Mouse (Mus musculus) hindbrain, embryonic 16.5 days (tissue): ENCODE data around the gene Nrde2. TPM values are rescaled to one million over a fixed set of nuclear protein-coding genes. Genes with fewer than 3 reads are reported as not detected.

Source experiments
- ATAC-seq: fragments of 200-750 bp; cut with Nextera tagmentation; 2 replicates; pipeline ENCODE4 v1.8.0; 2017; ENCODE audit warnings: moderate TSS enrichment, moderate library complexity
- H3K27ac ChIP-seq: fragments of 300-500 bp; sonication (generic); 2 replicates; pipeline ENCODE4 v1.5.1; 2014; ENCODE audit warnings: low read depth, mild to moderate bottlenecking, control low read depth, low read length, moderate library complexity
- H3K27me3 ChIP-seq: fragments of 300-500 bp; sonication (generic); replicated peaks from 2 replicates; pipeline ENCODE4 v1.6.1; 2014; ENCODE audit warnings: low read length; ENCODE audit not compliant: control insufficient read depth, insufficient read depth
- H3K36me3 ChIP-seq: fragments of 300-500 bp; sonication (generic); 2 replicates; pipeline ENCODE4 v1.6.1; 2014; ENCODE audit warnings: mild to moderate bottlenecking, low read length, moderate library complexity, mixed read lengths; ENCODE audit not compliant: control insufficient read depth, insufficient read depth
- H3K4me1 ChIP-seq: fragments of 300-500 bp; sonication (generic); 2 replicates; pipeline ENCODE4 v1.6.1; 2014; ENCODE audit warnings: low read depth, low read length; ENCODE audit not compliant: control insufficient read depth, insufficient read depth
- H3K4me2 ChIP-seq: fragments of 300-500 bp; sonication (generic); 2 replicates; pipeline ENCODE4 v1.6.1; 2014; ENCODE audit warnings: mild to moderate bottlenecking, low read length, control low read depth, moderate library complexity
- H3K4me3 ChIP-seq: fragments of 300-500 bp; sonication (generic); 2 replicates; pipeline ENCODE4 v1.5.1; 2014; ENCODE audit warnings: mild to moderate bottlenecking, low read length, control low read depth, moderate library complexity
- H3K9ac ChIP-seq: fragments of 300-500 bp; sonication (generic); 2 replicates; pipeline ENCODE4 v1.6.1; 2014; ENCODE audit warnings: low read depth, mild to moderate bottlenecking, control low read depth, low read length, moderate library complexity
- H3K9me3 ChIP-seq: fragments of 300-500 bp; sonication (generic); 2 replicates; pipeline ENCODE4 v1.6.1; 2014; ENCODE audit warnings: mild to moderate bottlenecking, low read length, moderate library complexity; ENCODE audit not compliant: control insufficient read depth
- WGBS: fragments of 180-500 bp; shearing (Covaris S2); extraction: QIAGEN DNeasy Blood & Tissue Kit; methylation state at CpG from one replicate; pipeline ENCODE4 v1.1.7; 2014; 5-methylcytosine and 5-hydroxymethylcytosine counted together
- polyA plus RNA-seq: library from polyadenylated mRNA; unstranded; fragments of >200 nt; fragmentation: Nextera tagmentation; extraction: Ambion mirVana; gene quantifications from 2 replicates; pipeline ENCODE4 v1.2.1, GENCODE M21; 2015

The Nrde2 gene
- polyA plus RNA-seq, 1 experiment from 2014 or later: 11.9 TPM

GRCm38 (mm10) chr12:100166939-100167338 lies 7.5 kb upstream of the Nrde2 start:
- ATAC-seq: no peak
- 64% methylated on average over 8 of the region's 8 CpGs for WGBS
- H3K27ac ChIP-seq: 0 out of 2 replicates have a peak overlapping the region, but pooled peaks have one; percentile 7

GRCm38 (mm10) chr12:100166177-100166576 lies 6.7 kb upstream of the Nrde2 start:
- 7% methylated on average over 3 of the region's 3 CpGs for WGBS
- Histone ChIP-seq H3K27me3 (no peaks in the 10 kb centered on the region; the same call in 1 of the 2 replicates), H3K9me3 (no peaks in the 10 kb centered on the region), H3K27ac (no peak overlapping the region; the same call in 1 of the 2 replicates), H3K36me3 (no peaks in the 10 kb centered on the region), H3K4me2 (no peak overlapping the region), H3K9ac (no peak overlapping the region), H3K4me1 (peaks cover 8% of the 10 kb centered on the region), H3K4me3 (no peak overlapping the region)
- peak; percentile 84 for ATAC-seq

More at GRCm38 (mm10) chr12:100166939-100167338, 7.5 kb upstream of the Nrde2 start:
- Histone ChIP-seq H3K4me3 (no peak overlapping the region), H3K4me1 (peaks cover 8% of the 10 kb centered on the region), H3K36me3 (no peaks in the 10 kb centered on the region), H3K9me3 (no peaks in the 10 kb centered on the region), H3K27me3 (no peaks in the 10 kb centered on the region; the same call in 1 of the 2 replicates), H3K9ac (no peak overlapping the region), H3K4me2 (no peak overlapping the region)

GRCm38 (mm10) chr12:100164991-100165500 lies 5.6 kb upstream of the Nrde2 start:
- Histone ChIP-seq H3K9ac (no peak overlapping the region), H3K27ac (no peak overlapping the region), H3K4me2 (no peak overlapping the region), H3K4me3 (no peak overlapping the region), H3K36me3 (no peaks in the 10 kb centered on the region), H3K4me1 (peaks cover 8% of the 10 kb centered on the region), H3K27me3 (no peaks in the 10 kb centered on the region; the same call in 1 of the 2 replicates), H3K9me3 (no peaks in the 10 kb centered on the region)
- WGBS: 83% methylated on average over 7 of the region's 7 CpGs
- ATAC-seq: no peak

GRCm38 (mm10) chr12:100152466-100152865 lies 7.0 kb downstream of the Nrde2 start:
- Histone ChIP-seq H3K4me1 (no peaks in the 10 kb centered on the region), H3K9ac (no peak overlapping the region), H3K4me2 (no peak overlapping the region), H3K4me3 (no peak overlapping the region), H3K27me3 (no peaks in the 10 kb centered on the region), H3K9me3 (no peaks in the 10 kb centered on the region), H3K36me3 (peaks cover 19% of the 10 kb centered on the region), H3K27ac (no peak overlapping the region)
- no peak for ATAC-seq
- WGBS: 85% methylated on average over 7 of the region's 7 CpGs

GRCm38 (mm10) chr12:100144269-100144668 lies 15.2 kb downstream of the Nrde2 start:
- H3K4me2 ChIP-seq: no peak overlapping the region
- no peaks in the 10 kb centered on the region for H3K27me3 ChIP-seq
- H3K27ac ChIP-seq: no peak overlapping the region
- H3K4me3 ChIP-seq: no peak overlapping the region
- WGBS: 78% methylated on average over 5 of the region's 5 CpGs
- no peak overlapping the region for H3K9ac ChIP-seq
- H3K36me3 ChIP-seq: peaks cover 44% of the 10 kb centered on the region
- H3K9me3 ChIP-seq: no peaks in the 10 kb centered on the region
- ATAC-seq: no peak
- no peaks in the 10 kb centered on the region for H3K4me1 ChIP-seq

- Histone ChIP-seq H3K4me2 (no peak overlapping the region), H3K9me3 (no peaks in the 10 kb centered on the region), H3K9ac (no peak overlapping the region), H3K27me3 (no peaks in the 10 kb centered on the region), H3K36me3 (peaks cover 43% of the 10 kb centered on the region), H3K4me3 (no peak overlapping the region), H3K27ac (no peak overlapping the region), H3K4me1 (no peaks in the 10 kb centered on the region)
- no peak for ATAC-seq
- WGBS: 93% methylated on average over 9 of the region's 9 CpGs
These were observed 15.7 kb downstream of the Nrde2 start for GRCm38 (mm10) chr12:100143737-100144136.

GRCm38 (mm10) chr12:100142848-100143523 lies 16.5 kb downstream of the Nrde2 start:
- Histone ChIP-seq H3K9me3 (no peaks in the 10 kb centered on the region), H3K27ac (no peak overlapping the region), H3K4me1 (no peaks in the 10 kb centered on the region), H3K27me3 (no peaks in the 10 kb centered on the region), H3K4me2 (no peak overlapping the region), H3K36me3 (peaks cover 45% of the 10 kb centered on the region), H3K9ac (no peak overlapping the region), H3K4me3 (no peak overlapping the region)
- 95% methylated on average over 11 of the region's 11 CpGs for WGBS
- no peak for ATAC-seq

- ATAC-seq: no peak
These were observed 24.3 kb downstream of the Nrde2 start for GRCm38 (mm10) chr12:100135117-100135516.

GRCm38 (mm10) chr12:100134395-100134936 lies 25.0 kb downstream of the Nrde2 start:
- peak; percentile 53; the same call in 1 of the 2 replicates for ATAC-seq
- H3K4me3 ChIP-seq: no peak overlapping the region
- H3K4me1 ChIP-seq: no peaks in the 10 kb centered on the region
- H3K9me3 ChIP-seq: no peaks in the 10 kb centered on the region
- no peak overlapping the region for H3K9ac ChIP-seq
- WGBS: 67% methylated on average over 11 of the region's 11 CpGs
- H3K36me3 ChIP-seq: peaks cover 25% of the 10 kb centered on the region
- H3K27me3 ChIP-seq: no peaks in the 10 kb centered on the region
- H3K27ac ChIP-seq: no peak overlapping the region
- H3K4me2 ChIP-seq: no peak overlapping the region

More at GRCm38 (mm10) chr12:100135117-100135516, 24.3 kb downstream of the Nrde2 start:
- 87% methylated on average over 3 of the region's 3 CpGs for WGBS
- Histone ChIP-seq H3K4me3 (no peak overlapping the region), H3K27ac (0 out of 2 replicates have a peak overlapping the region, but pooled peaks have one; percentile 8), H3K36me3 (peaks cover 25% of the 10 kb centered on the region), H3K4me1 (no peaks in the 10 kb centered on the region), H3K9me3 (no peaks in the 10 kb centered on the region), H3K4me2 (no peak overlapping the region), H3K27me3 (no peaks in the 10 kb centered on the region), H3K9ac (0 out of 2 replicates have a peak overlapping the region, but pooled peaks have one; percentile 41)
